Mouse (Mus musculus) CH12.LX (cell line): ENCODE data around the gene Rab3d. TPM values are rescaled to one million over a fixed set of nuclear protein-coding genes. Genes with fewer than 3 reads are reported as not detected.

Experiments used
- DNase-seq: peaks from one replicate; pipeline ENCODE4 v3.0.0-alpha.2; 2013; ENCODE audit errors: extremely low read depth
- H3K27ac ChIP-seq: 2 replicates; pipeline ENCODE4 v1.5.1; 2012; ENCODE audit warnings: low read depth, mild to moderate bottlenecking, control low read depth, moderate library complexity; ENCODE audit not compliant: insufficient read depth
- H3K27me3 ChIP-seq: replicated peaks from 2 replicates; pipeline ENCODE3; 2012; ENCODE audit warnings: inconsistent platforms
- H3K36me3 ChIP-seq, 2 experiments: replicated peaks in 1 of 2; 2 replicates each; pipeline versions ENCODE3 to v1.6.1; 2012; ENCODE audit warnings: inconsistent platforms in 1 of 2, low read length in 1 of 2, mild to moderate bottlenecking in 1 of 2, mixed read lengths in 1 of 2, moderate library complexity in 1 of 2; ENCODE audit not compliant: control insufficient read depth in 1 of 2, insufficient read depth in 1 of 2
- H3K4me1 ChIP-seq, 2 experiments: 2 replicates each; pipeline ENCODE4 v1.6.1; 2012; ENCODE audit warnings: inconsistent platforms in 1 of 2, moderate library complexity in 1 of 2; ENCODE audit not compliant: insufficient read depth in 2 of 2, control insufficient read depth in 1 of 2
- H3K4me2 ChIP-seq: 2 replicates; pipeline ENCODE4 v1.6.1; 2012; ENCODE audit warnings: low read depth, mild to moderate bottlenecking, control low read depth; ENCODE audit not compliant: poor library complexity, insufficient read depth, severe bottlenecking
- H3K4me3 ChIP-seq, 3 experiments: fragments of 150-350 bp in 1 of 3; sonication (generic) in 1 of 3; replicated peaks in 1 of 3; 2 replicates each; pipeline versions ENCODE3 to v1.5.1; 2011 to 2012; ENCODE audit warnings: low read depth in 2 of 3, low read length in 2 of 3, mild to moderate bottlenecking in 2 of 3, moderate library complexity in 2 of 3, control low read depth in 1 of 3, improper control_type of control experiment in 1 of 3, inconsistent platforms in 1 of 3, mixed read lengths in 1 of 3; ENCODE audit not compliant: poor library complexity in 1 of 3
- H3K79me2 ChIP-seq: replicated peaks from 2 replicates; pipeline ENCODE4 v1.6.1; 2012; ENCODE audit warnings: mild to moderate bottlenecking, moderate library complexity; ENCODE audit not compliant: control insufficient read depth, poor library complexity, insufficient read depth, severe bottlenecking; ENCODE audit errors: extremely low read depth
- H3K9ac ChIP-seq: 2 replicates; pipeline ENCODE4 v1.6.1; 2012; ENCODE audit warnings: low read depth, mild to moderate bottlenecking, control low read depth, moderate library complexity; ENCODE audit not compliant: insufficient read depth
- H3K9me3 ChIP-seq: replicated peaks from 2 replicates; pipeline ENCODE3; 2012; ENCODE audit warnings: low read length, inconsistent platforms, mixed read lengths
- CHD1 ChIP-seq: IDR thresholded peaks from 2 replicates; pipeline ENCODE4 v1.6.1; 2012; ENCODE audit warnings: low read depth, low read length, improper control_type of control experiment, inconsistent platforms
- CTCF ChIP-seq, 2 experiments: IDR thresholded peaks in 1 of 2; conservative IDR thresholded peaks in 1 of 2; 2 replicates each; pipeline ENCODE4 v1.5.1; 2011 to 2012; ENCODE audit warnings: low read depth in 2 of 2, low read length in 2 of 2, improper control_type of control experiment in 1 of 2, inconsistent platforms in 1 of 2, mild to moderate bottlenecking in 1 of 2, moderate library complexity in 1 of 2
- IRF4 ChIP-seq: IDR thresholded peaks from 2 replicates; pipeline ENCODE4 v1.6.1; 2014; ENCODE audit warnings: low read depth, mild to moderate bottlenecking, inconsistent platforms, low read length, improper control_type of control experiment
- JUND ChIP-seq: conservative IDR thresholded peaks from 2 replicates; pipeline ENCODE4 v1.6.1; 2011; ENCODE audit warnings: low read depth, low read length, improper control_type of control experiment
- MAFK ChIP-seq: IDR thresholded peaks from 2 replicates; pipeline ENCODE4 v1.6.1; 2011; ENCODE audit warnings: low read length, improper control_type of control experiment; ENCODE audit not compliant: insufficient replicate concordance
- MAX ChIP-seq: IDR thresholded peaks from 2 replicates; pipeline ENCODE4 v1.6.1; 2011; ENCODE audit warnings: low read length, improper control_type of control experiment
- MAZ ChIP-seq: IDR thresholded peaks from 2 replicates; pipeline ENCODE4 v1.6.1; 2012; ENCODE audit warnings: low read depth, mild to moderate bottlenecking, inconsistent platforms, low read length, improper control_type of control experiment, moderate library complexity
- MXI1 ChIP-seq: IDR thresholded peaks from 2 replicates; pipeline ENCODE4 v1.6.1; 2011; ENCODE audit warnings: mild to moderate bottlenecking, low read depth, low read length, improper control_type of control experiment
- POLR2A ChIP-seq: IDR thresholded peaks from 2 replicates; pipeline ENCODE4 v1.6.1; 2011; ENCODE audit warnings: low read depth, mild to moderate bottlenecking, improper control_type of control experiment, low read length
- RAD21 ChIP-seq: IDR thresholded peaks from 2 replicates; pipeline ENCODE4 v1.6.1; 2011; ENCODE audit warnings: low read depth, mild to moderate bottlenecking, low read length, improper control_type of control experiment, moderate library complexity
- RCOR1 ChIP-seq: conservative IDR thresholded peaks from 2 replicates; pipeline ENCODE4 v1.6.1; 2012; ENCODE audit warnings: low read depth, mild to moderate bottlenecking, inconsistent platforms, low read length, improper control_type of control experiment
- SIN3A ChIP-seq: IDR thresholded peaks from 2 replicates; pipeline ENCODE4 v1.6.1; 2012; ENCODE audit warnings: low read length, improper control_type of control experiment, inconsistent platforms
- SMC3 ChIP-seq: IDR thresholded peaks from 2 replicates; pipeline ENCODE4 v1.6.1; 2011; ENCODE audit warnings: low read depth, low read length, improper control_type of control experiment
- UBTF ChIP-seq: IDR thresholded peaks from 2 replicates; pipeline ENCODE4 v1.6.1; 2012; ENCODE audit warnings: low read depth, mild to moderate bottlenecking, inconsistent platforms, low read length, improper control_type of control experiment, moderate library complexity
- ZC3H11A ChIP-seq: IDR thresholded peaks from 2 replicates; pipeline ENCODE4 v1.6.1; 2012; ENCODE audit warnings: low read depth, mild to moderate bottlenecking, inconsistent platforms, low read length, improper control_type of control experiment
- dilution Hi-C: fragments of 300-500 bp; cut with MboI; formaldehyde crosslinking; loops from 2 replicates; pipeline ENCODE4 v1.14.3; 2020; ENCODE audit warnings: low sequenced_read_pairs; ENCODE audit not compliant: extremely low pct_unique_long_range_greater_than_20kb, extremely low pct_ligation_motif_present
- in situ Hi-C: fragments of 300-500 bp; cut with MboI; formaldehyde crosslinking; loops from 3 replicates; pipeline ENCODE4 v1.14.3; 2019; ENCODE audit warnings: low sequenced_read_pairs, low pct_ligation_motif_present, low pct_unique_long_range_greater_than_20kb, mixed read lengths
- polyA plus RNA-seq: library from polyadenylated mRNA; unstranded; fragments of >175 nt; gene quantifications from 2 replicates; pipeline ENCODE4 v1.2.1, GENCODE M21; 2012; ENCODE audit warnings: low read depth; ENCODE audit not compliant: insufficient read length
- total RNA-seq, 2 experiments: library from RNA; depleted of rRNA; stranded (reverse); fragments of 300-350 nt in 1 of 2; fragments of >200 nt in 1 of 2; gene quantifications; 2 replicates each; pipeline ENCODE4 v1.2.3; 2012 to 2014

The Rab3d gene
- total and polyA plus RNA-seq, 3 experiments, result 0.90 to 3.7 (median 0.91) TPM

GRCm38 (mm10) chr9:21889229-21889628 lies 28.8 kb downstream of the Rab3d start:
- DNase-seq, result peak; percentile 10
- H3K9ac ChIP-seq, result no peak overlapping the region
- TF ChIP-seq RCOR1 (no peak), SMC3 (peak; percentile 52), RAD21 (peak; percentile 38), CTCF (conservative IDR thresholded peaks at IDR 0.05 in 1 of 2, IDR thresholded peaks at IDR 0.05 in 1 of 2; ENCODE audit: low read depth in 2 of 2, low read length in 2 of 2) (peak in 1 of 2 experiments; percentile 76; a peak in 2 of 4 replicates)

GRCm38 (mm10) chr9:21876601-21877000 lies 41.4 kb downstream of the Rab3d start:
- no peak overlapping the region for H3K27ac ChIP-seq
- peak; percentile 24 for DNase-seq
- no peak for TF ChIP-seq MAFK
- no peak for TF ChIP-seq ZC3H11A
- TF ChIP-seq IRF4, result no peak
- no peak for TF ChIP-seq POLR2A
- TF ChIP-seq MAX, result no peak
- no peak for TF ChIP-seq CHD1
- peak in 1 of 2 experiments; percentile 56; a peak in 2 of 4 replicates for TF ChIP-seq CTCF (conservative IDR thresholded peaks at IDR 0.05 in 1 of 2, IDR thresholded peaks at IDR 0.05 in 1 of 2; ENCODE audit: low read depth in 2 of 2, low read length in 2 of 2)
- peak; percentile 49 for TF ChIP-seq RAD21
- no peak for TF ChIP-seq SIN3A
- peak; percentile 14; the same call in 1 of the 2 replicates for TF ChIP-seq SMC3
- no peak for TF ChIP-seq JUND
- no peaks in the 10 kb centered on the region for H3K4me1 ChIP-seq
- no peaks in the 10 kb centered on the region for H3K36me3 ChIP-seq
- peaks cover 31% of the 10 kb centered on the region for H3K27me3 ChIP-seq
- no peak overlapping the region for H3K4me2 ChIP-seq
- no peaks in the 10 kb centered on the region for H3K79me2 ChIP-seq
- dilution Hi-C loops (no loop called here), in situ Hi-C loops (no loop called here)
- H3K4me3 ChIP-seq, result no peak overlapping the region
- H3K9ac ChIP-seq, result no peak overlapping the region
- H3K9me3 ChIP-seq, result peaks cover 7% of the 10 kb centered on the region

More at GRCm38 (mm10) chr9:21889229-21889628, 28.8 kb downstream of the Rab3d start:
- H3K9me3 ChIP-seq, result no peaks in the 10 kb centered on the region
- H3K79me2 ChIP-seq, result no peaks in the 10 kb centered on the region
- no peak overlapping the region for H3K27ac ChIP-seq
- H3K27me3 ChIP-seq, result peaks cover 45% of the 10 kb centered on the region
- H3K36me3 ChIP-seq, result no peaks in the 10 kb centered on the region
- no peak overlapping the region for H3K4me2 ChIP-seq
- dilution Hi-C loops (no loop called here), in situ Hi-C loops (no loop called here)
- H3K4me3 ChIP-seq, result no peak overlapping the region
- 0 out of 4 replicates have a peak, but pooled peaks cover 0 to 3% of the 10 kb centered on the region in 2 experiments for H3K4me1 ChIP-seq

- Histone ChIP-seq H3K36me3 (no peaks in the 10 kb centered on the region), H3K4me1 (0 out of 4 replicates have a peak, but pooled peaks cover 0 to 2% of the 10 kb centered on the region in 2 experiments), H3K79me2 (no peaks in the 10 kb centered on the region), H3K27ac (no peak overlapping the region), H3K9ac (no peak overlapping the region), H3K4me2 (no peak overlapping the region), H3K4me3 (no peak overlapping the region), H3K9me3 (no peaks in the 10 kb centered on the region), H3K27me3 (peaks cover 55% of the 10 kb centered on the region)
- dilution Hi-C loops, result no loop called here
- TF ChIP-seq MXI1 (no peak), MAZ (no peak), UBTF (no peak), CHD1 (no peak), MAX (no peak)
- in situ Hi-C loops, result no loop called here
- no peak for DNase-seq
Observed at GRCm38 (mm10) chr9:21872204-21872603, 45.8 kb downstream of the Rab3d start.
